Mouse (Mus musculus): Measurements from ENCODE around the gene Epn2.
A peak's percentile ranks its signal among the peaks of the same experiment; 100 is the strongest.

- peak in 1 of 2 experiments; percentile 73; a peak in 2 of 4 replicates for TF ChIP-seq POLR2A (IDR thresholded peaks at IDR 0.05; ENCODE audit: control insufficient read depth in 1 of 2, insufficient read depth in 1 of 2, low read depth in 1 of 2, low read length in 2 of 2, poor library complexity in 1 of 2)
- no peak; the same call in 1 of the 2 replicates for TF ChIP-seq GABPA (IDR thresholded peaks at IDR 0.05; ENCODE audit: low read depth, low read length)
- TF ChIP-seq SIN3A (IDR thresholded peaks at IDR 0.05; ENCODE audit: low read length) = peak; percentile 53
- peak; percentile 78; the same call in 1 of the 2 replicates for TF ChIP-seq MAX (IDR thresholded peaks at IDR 0.05; ENCODE audit: low read length)
- 0 out of 2 replicates have a peak, but pooled peaks have one; percentile 27 for TF ChIP-seq TCF12 (IDR thresholded peaks at IDR 0.05; ENCODE audit: low read depth, low read length)
- no peak for TF ChIP-seq CTCF (IDR thresholded peaks at IDR 0.05 in 2 of 3, conservative IDR thresholded peaks at IDR 0.05 in 1 of 3; ENCODE audit: control insufficient read depth in 1 of 3, insufficient read depth in 1 of 3, low read depth in 2 of 3, low read length in 3 of 3, poor library complexity in 1 of 3, severe bottlenecking in 1 of 3)
- TF ChIP-seq EP300 (IDR thresholded peaks at IDR 0.05; ENCODE audit: low read depth in 1 of 2, low read length in 2 of 2) = 0 out of 4 replicates have a peak, but pooled peaks of 1 of the 2 experiments have one; percentile 4
- no peak; the same call in 1 of the 2 replicates for TF ChIP-seq MYC (IDR thresholded peaks at IDR 0.05; ENCODE audit: low read depth, low read length)
- peak; percentile 53; the same call in 1 of the 2 replicates for TF ChIP-seq ETS1 (IDR thresholded peaks at IDR 0.05; ENCODE audit: low read depth, low read length)
Observed at GRCm38 (mm10) chr11:61494129-61494997, 85.1 kb downstream of the Epn2 start, which contains the start of gene Mapk7.
